ENCODE assay signal across 8 mouse cellular contexts in the genomic region with DNA sequence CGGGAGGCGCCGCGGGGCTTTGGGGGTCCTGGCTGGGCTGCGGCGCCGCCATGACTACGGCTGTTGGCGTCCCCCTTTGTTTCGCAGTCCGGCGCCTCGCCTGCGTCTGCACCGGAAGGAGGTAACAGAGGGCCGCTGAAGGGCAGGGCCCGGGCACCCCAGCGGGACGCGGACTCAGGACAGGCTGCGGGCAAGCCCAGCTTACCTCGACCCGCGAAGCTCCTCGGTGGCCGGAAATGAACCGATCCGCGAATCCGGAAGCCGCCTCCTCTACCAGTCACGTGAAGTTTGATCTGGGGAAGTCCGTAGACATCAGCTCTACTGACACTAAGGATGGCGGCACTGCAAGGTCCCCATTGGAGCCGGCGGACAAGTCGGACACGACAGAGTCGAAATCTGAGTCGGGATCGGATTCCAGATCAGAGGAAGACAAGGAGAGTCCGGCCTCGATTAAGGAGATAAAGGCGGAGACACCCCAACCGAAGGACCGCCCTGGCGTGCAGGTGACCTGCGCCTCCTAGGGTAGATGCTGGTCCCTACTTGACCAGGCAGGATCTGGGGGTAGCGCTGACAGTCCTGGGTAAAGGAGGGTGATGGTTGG. TPM values are rescaled to one million over a fixed set of nuclear protein-coding genes. Genes with fewer than 3 reads are reported as not detected.
DNase-seq lines count a peak whose midpoint lies in the region; ATAC-seq and TF ChIP-seq lines count a peak whose summit lies in the region.

A gene (plus strand): TSS at position 3 of the 601 bp plus-strand sequence.
A gene (minus strand): TSS at position 408 of the 601 bp plus-strand sequence.

- peak within 1 kb of the TSS; percentile 95 for H3K9ac ChIP-seq in heart, embryonic 12.5 days
- H3K9ac ChIP-seq in kidney, postnatal 0 days (ENCODE audit: low read depth, low read length): peak within 1 kb of the TSS; percentile 93
- peak within 1 kb of the TSS; percentile 98 for H3K9ac ChIP-seq in liver, embryonic 11.5 days (ENCODE audit: low read depth, low read length)
- H3K9ac ChIP-seq in stomach, embryonic 14.5 days (replicated peaks; ENCODE audit: low read depth, low read length): peak within 1 kb of the TSS; percentile 86

- H3K36me3 ChIP-seq in heart, embryonic 12.5 days: peaks cover 23% of the 10 kb centered on the region
- 0 out of 2 replicates have a peak, but pooled peaks cover 3% of the 10 kb centered on the region for H3K36me3 ChIP-seq in kidney, postnatal 0 days (ENCODE audit: insufficient read depth, low read length)
- H3K36me3 ChIP-seq in liver, embryonic 11.5 days (ENCODE audit: control insufficient read depth, insufficient read depth, low read length): peaks cover 2% of the 10 kb centered on the region; the same call in 1 of the 2 replicates
- H3K36me3 ChIP-seq in stomach, embryonic 14.5 days (ENCODE audit: control insufficient read depth, insufficient read depth, low read length): no peaks in the 10 kb centered on the region; the same call in 1 of the 2 replicates

- WGBS in heart, embryonic 12.5 days: under 1% methylated on average over 44 of the region's 49 CpGs
- 2% methylated on average over 46 of the region's 49 CpGs for WGBS in kidney, postnatal 0 days
- WGBS in liver, embryonic 11.5 days: under 1% methylated on average over 49 of the region's 49 CpGs
- WGBS in stomach, embryonic 14.5 days: under 1% methylated on average over 49 of the region's 49 CpGs

- H3K4me1 ChIP-seq in heart, embryonic 12.5 days (replicated peaks): peaks cover 10% of the 10 kb centered on the region
- H3K4me1 ChIP-seq in kidney, postnatal 0 days (replicated peaks; ENCODE audit: insufficient read depth, low read length): no peaks in the 10 kb centered on the region
- H3K4me1 ChIP-seq in liver, embryonic 11.5 days (replicated peaks; ENCODE audit: control insufficient read depth, insufficient read depth, low read length): peaks cover 4% of the 10 kb centered on the region; the same call in 1 of the 2 replicates
- no peaks in the 10 kb centered on the region for H3K4me1 ChIP-seq in stomach, embryonic 14.5 days (ENCODE audit: control insufficient read depth, insufficient read depth, low read length)

- H3K4me3 ChIP-seq in heart, embryonic 12.5 days: peak within 1 kb of the TSS; percentile 78
- H3K4me3 ChIP-seq in kidney, postnatal 0 days (replicated peaks; ENCODE audit: low read depth, low read length): peak within 1 kb of the TSS; percentile 81
- H3K4me3 ChIP-seq in liver, embryonic 11.5 days (ENCODE audit: low read depth, low read length): peak within 1 kb of the TSS; percentile 96
- peak within 1 kb of the TSS; percentile 69 for H3K4me3 ChIP-seq in stomach, embryonic 14.5 days (ENCODE audit: low read depth, low read length)

- TF ChIP-seq CTCF in kidney, postnatal 0 days (IDR thresholded peaks at IDR 0.05; ENCODE audit: low read depth): peak; percentile 46

- peak within 1 kb of the TSS; percentile 87 for H3K4me2 ChIP-seq in heart, embryonic 12.5 days
- H3K4me2 ChIP-seq in kidney, postnatal 0 days (ENCODE audit: low read length): peak within 1 kb of the TSS; percentile 75
- peak within 1 kb of the TSS; percentile 84 for H3K4me2 ChIP-seq in liver, embryonic 11.5 days
- peak within 1 kb of the TSS; percentile 75 for H3K4me2 ChIP-seq in stomach, embryonic 14.5 days (replicated peaks; ENCODE audit: low read depth, low read length)

- H3K9me3 ChIP-seq in heart, embryonic 12.5 days (replicated peaks): no peaks in the 10 kb centered on the region; the same call in 1 of the 2 replicates
- H3K9me3 ChIP-seq in kidney, postnatal 0 days (replicated peaks; ENCODE audit: low read length): no peaks in the 10 kb centered on the region
- H3K9me3 ChIP-seq in liver, embryonic 11.5 days (ENCODE audit: control insufficient read depth, low read length): no peaks in the 10 kb centered on the region
- no peaks in the 10 kb centered on the region; the same call in 1 of the 2 replicates for H3K9me3 ChIP-seq in stomach, embryonic 14.5 days (ENCODE audit: control insufficient read depth, low read depth, low read length)

- peak within 1 kb of the TSS; percentile 92 for H3K27ac ChIP-seq in heart, embryonic 12.5 days (ENCODE audit: poor library complexity, severe bottlenecking)
- peak within 1 kb of the TSS; percentile 99 for H3K27ac ChIP-seq in kidney, postnatal 0 days
- H3K27ac ChIP-seq in liver, embryonic 11.5 days (ENCODE audit: low read depth, low read length): peak within 1 kb of the TSS; percentile 98
- H3K27ac ChIP-seq in stomach, embryonic 14.5 days (ENCODE audit: low read length): peak within 1 kb of the TSS; percentile 91

- H3K27me3 ChIP-seq in heart, embryonic 12.5 days (replicated peaks): no peaks in the 10 kb centered on the region
- no peaks in the 10 kb centered on the region for H3K27me3 ChIP-seq in kidney, postnatal 0 days (ENCODE audit: insufficient read depth, low read length)
- no peaks in the 10 kb centered on the region for H3K27me3 ChIP-seq in liver, embryonic 11.5 days (replicated peaks; ENCODE audit: control insufficient read depth, insufficient read depth, low read length)
- H3K27me3 ChIP-seq in stomach, embryonic 14.5 days (ENCODE audit: control insufficient read depth, insufficient read depth, low read length): no peaks in the 10 kb centered on the region

- peak; percentile 91 for ATAC-seq in erythroblast, adult 5-6 weeks (replicated peaks; ENCODE audit: low FRiP score, poor library complexity, severe bottlenecking)
- ATAC-seq in heart, embryonic 12.5 days (ENCODE audit: insufficient number of reproducible peaks, low FRiP score): peak; percentile 89
- peak; percentile 91 for ATAC-seq in kidney, postnatal 0 days (replicated peaks; ENCODE audit: low FRiP score, low read depth)
- peak; percentile 90 for ATAC-seq in liver, embryonic 11.5 days (replicated peaks; ENCODE audit: low FRiP score)
- ATAC-seq in stomach, embryonic 14.5 days (ENCODE audit: insufficient number of reproducible peaks, insufficient read depth, low FRiP score, low read depth): peak; percentile 88

- DNase-seq in B cell, adult 2 months: peak; percentile 88 to 89
- peak; percentile 95 for DNase-seq in brain, adult 2 months (ENCODE audit: low read depth, low spot score)
- peak; percentile 89 for DNase-seq in kidney, postnatal 0 days (ENCODE audit: low spot score)
- peak; percentile 86 for DNase-seq in liver, embryonic 11.5 days (ENCODE audit: low spot score)
- DNase-seq in naive thymus-derived CD4-positive, alpha-beta T cell, adult 2 months (ENCODE audit: low read depth): peak; percentile 88

RNA-seq across cellular contexts. Expression of the first gene that starts in this region (rescaled TPM):
- 0.38 and 1.0 TPM in 2 replicates for total RNA-seq in erythroblast, adult 5-6 weeks (2015; ENCODE audit: low replicate concordance)
- total RNA-seq in erythroblast, adult 5-6 weeks (2017; ENCODE audit: low replicate concordance): 1.4 TPM in 1 of 2 replicates, not detected in the other
- 2.9 and 3.3 TPM in 2 replicates for polyA plus RNA-seq in heart, embryonic 12.5 days (2016; fragmentation: Nextera tagmentation; extraction: Ambion mirVana)
- 14.7 and 16.2 TPM in 2 replicates for polyA plus RNA-seq in kidney, postnatal 0 days (2015; fragmentation: Nextera tagmentation; extraction: Ambion mirVana)
- 2.6 and 2.9 TPM in 2 replicates for polyA plus RNA-seq in liver, embryonic 11.5 days (2014; fragmentation: Nextera tagmentation; extraction: Ambion mirVana)
- 3.4 and 4.5 TPM in 2 replicates for polyA plus RNA-seq in stomach, embryonic 14.5 days (2014; fragmentation: Nextera tagmentation; extraction: Ambion mirVana)

RNA-seq across cellular contexts. Expression of the second gene that starts in this region (rescaled TPM):
- total RNA-seq in erythroblast, adult 5-6 weeks (2015; ENCODE audit: low replicate concordance): 2.3 TPM in 1 of 2 replicates, not detected in the other
- total RNA-seq in erythroblast, adult 5-6 weeks (2017; ENCODE audit: low replicate concordance): 1.9 and 16.4 TPM in 2 replicates
- 77.2 and 79.9 TPM in 2 replicates for polyA plus RNA-seq in heart, embryonic 12.5 days (2016; fragmentation: Nextera tagmentation; extraction: Ambion mirVana)
- 140 and 181 TPM in 2 replicates for polyA plus RNA-seq in kidney, postnatal 0 days (2015; fragmentation: Nextera tagmentation; extraction: Ambion mirVana)
- 58.9 and 63.6 TPM in 2 replicates for polyA plus RNA-seq in liver, embryonic 11.5 days (2014; fragmentation: Nextera tagmentation; extraction: Ambion mirVana)
- 61.0 and 62.5 TPM in 2 replicates for polyA plus RNA-seq in stomach, embryonic 14.5 days (2014; fragmentation: Nextera tagmentation; extraction: Ambion mirVana)

Comparison
In these comparisons a context has a peak if more than half of its experiments do, and no peak if none do; other contexts are left out.
1. Peak in every context shown above with its lines: DNase-seq, ATAC-seq, H3K4me3 ChIP-seq and H3K27ac ChIP-seq.